Mouse (Mus musculus): Measurements from ENCODE around the gene Zfp174. TPM values are rescaled to one million over a fixed set of nuclear protein-coding genes. Genes with fewer than 3 reads are reported as not detected.

Gene Zfp174
- total RNA-seq, 1 experiment from 2014 or later, result 1.5 TPM

- ATAC-seq (replicated peaks in 1 of 2; ENCODE audit: insufficient read depth in 1 of 2, low FRiP score in 2 of 2, low TSS enrichment in 1 of 2, low read depth in 1 of 2, poor library complexity in 2 of 2, severe bottlenecking in 2 of 2), result peak in 1 of 2 experiments; percentile 31; a peak in 1 of 4 replicates
These were observed 24.7 kb downstream of the Zfp174 start for GRCm38 (mm10) chr16:3871815-3872214.

DNA sequence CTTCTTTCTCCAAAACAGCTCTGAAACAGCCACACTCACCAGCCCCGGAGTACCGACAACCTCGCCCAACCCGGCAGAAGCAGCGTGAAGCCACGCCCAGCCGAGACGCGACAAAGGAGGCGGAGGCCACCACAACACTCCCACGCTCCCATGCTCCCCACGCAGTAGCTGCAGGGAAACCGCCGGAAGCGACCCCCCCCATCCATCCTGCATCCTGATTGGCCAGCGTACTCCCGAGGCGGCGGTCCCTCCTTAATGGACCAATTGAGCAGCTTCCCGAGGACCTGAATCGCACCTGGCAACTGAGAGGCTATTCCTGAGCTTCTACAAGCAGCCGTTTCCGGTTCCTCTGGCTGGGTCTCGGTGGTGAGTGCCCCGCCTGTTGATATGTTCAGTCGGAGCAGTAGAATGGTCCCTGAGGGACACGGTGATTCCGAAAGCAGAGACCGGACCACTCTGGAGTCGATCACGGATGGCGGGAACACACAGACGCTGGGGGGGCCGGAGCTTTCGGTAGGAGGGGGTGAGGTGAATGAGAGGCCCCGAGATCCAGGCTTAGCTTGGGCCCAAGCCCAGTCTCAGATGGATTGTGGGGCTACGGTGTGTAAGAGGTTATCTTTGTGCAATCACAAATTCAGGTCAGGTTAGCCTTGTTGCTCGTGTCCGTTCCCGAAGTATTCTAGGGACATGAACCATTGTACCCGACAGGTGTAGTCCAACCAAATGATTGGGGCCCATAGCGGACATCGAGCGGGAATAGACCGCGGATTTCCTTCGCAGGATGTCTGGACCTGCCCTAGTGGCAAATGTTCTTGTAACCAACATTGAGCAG, 25.4 kb downstream of the Zfp174 start, which contains the start of gene Naa60:
Gene Naa60 (plus strand): TSS at position 160 of the 832 bp plus-strand sequence.
- ATAC-seq (replicated peaks in 1 of 2; ENCODE audit: insufficient read depth in 1 of 2, low FRiP score in 2 of 2, low TSS enrichment in 1 of 2, low read depth in 1 of 2, poor library complexity in 2 of 2, severe bottlenecking in 2 of 2), result peak; percentile 97 to 98

- no peak for ATAC-seq (replicated peaks in 1 of 2; ENCODE audit: insufficient read depth in 1 of 2, low FRiP score in 2 of 2, low TSS enrichment in 1 of 2, low read depth in 1 of 2, poor library complexity in 2 of 2, severe bottlenecking in 2 of 2)
These were observed 29.3 kb downstream of the Zfp174 start for GRCm38 (mm10) chr16:3876346-3876745.

- peak; percentile 93 to 99 for ATAC-seq (replicated peaks in 1 of 2; ENCODE audit: insufficient read depth in 1 of 2, low FRiP score in 2 of 2, low TSS enrichment in 1 of 2, low read depth in 1 of 2, poor library complexity in 2 of 2, severe bottlenecking in 2 of 2)
These were observed 37.4 kb downstream of the Zfp174 start, which contains the start of the genes Zfp597 and Gm20695 for GRCm38 (mm10) chr16:3884201-3885064. Gene Zfp597, minus strand, starts transcription at chr16:3884561. Gene Gm20695, plus strand, starts transcription at chr16:3884648.

DNA sequence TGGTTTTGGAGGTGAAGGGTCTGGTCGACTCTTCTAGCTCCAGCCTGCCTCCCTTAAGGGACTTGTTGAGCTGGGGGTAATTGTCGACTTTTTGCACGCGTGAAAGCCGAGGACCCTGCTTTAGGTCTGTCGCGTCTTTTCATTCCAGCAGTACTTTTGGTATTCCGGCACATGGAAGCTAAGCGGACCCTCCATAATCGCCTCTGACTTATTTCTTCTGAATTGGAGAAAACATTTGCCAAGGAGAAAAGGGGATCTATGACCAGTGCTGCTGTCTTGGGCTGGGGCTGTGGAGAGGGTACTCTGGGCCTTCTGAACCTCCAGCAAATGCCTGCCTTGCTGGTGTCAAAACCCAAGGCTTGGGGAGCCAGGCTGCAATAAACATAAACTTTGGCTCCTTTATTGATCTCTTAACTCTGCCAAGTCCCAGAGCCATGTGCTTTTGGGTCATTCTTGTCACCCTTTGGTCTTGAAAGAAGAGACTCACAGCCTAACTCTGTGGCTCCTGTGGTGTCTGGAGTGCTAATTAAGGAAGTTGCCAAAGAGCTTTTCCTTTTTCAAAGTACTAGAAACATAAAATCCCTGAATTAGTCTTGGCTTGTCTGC, 38.1 kb downstream of the Zfp174 start:
- ATAC-seq (replicated peaks in 1 of 2; ENCODE audit: insufficient read depth in 1 of 2, low FRiP score in 2 of 2, low TSS enrichment in 1 of 2, low read depth in 1 of 2, poor library complexity in 2 of 2, severe bottlenecking in 2 of 2), result peak; percentile 30 to 35; a peak in 1 of 4 replicates

GRCm38 (mm10) chr16:3891621-3892295, 44.7 kb downstream of the Zfp174 start:
- ATAC-seq (replicated peaks in 1 of 2; ENCODE audit: insufficient read depth in 1 of 2, low FRiP score in 2 of 2, low TSS enrichment in 1 of 2, low read depth in 1 of 2, poor library complexity in 2 of 2, severe bottlenecking in 2 of 2), result no peak

DNA sequence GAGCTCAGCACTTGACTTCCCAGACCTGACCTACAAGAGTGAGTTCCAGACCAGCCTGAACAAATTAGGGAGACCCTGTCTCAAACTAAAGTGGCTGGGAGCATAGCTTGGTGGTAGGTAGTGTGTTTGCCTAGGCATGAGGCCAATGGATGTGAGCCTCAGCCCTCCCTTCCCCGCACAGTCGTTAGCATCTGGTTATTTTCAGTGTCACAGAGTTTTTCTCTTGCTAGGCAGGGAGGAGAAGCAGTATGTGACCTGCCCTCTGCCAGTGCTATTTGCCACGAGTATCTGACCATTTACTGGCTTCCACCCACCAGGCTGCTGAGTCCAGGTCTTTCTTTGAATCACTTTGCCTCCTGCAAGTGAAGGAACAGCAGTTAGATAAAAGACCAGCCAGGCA, 46.7 kb downstream of the Zfp174 start:
- ATAC-seq (replicated peaks in 1 of 2; ENCODE audit: insufficient read depth in 1 of 2, low FRiP score in 2 of 2, low TSS enrichment in 1 of 2, low read depth in 1 of 2, poor library complexity in 2 of 2, severe bottlenecking in 2 of 2), result no peak

- ATAC-seq (replicated peaks in 1 of 2; ENCODE audit: insufficient read depth in 1 of 2, low FRiP score in 2 of 2, low TSS enrichment in 1 of 2, low read depth in 1 of 2, poor library complexity in 2 of 2, severe bottlenecking in 2 of 2), result peak; percentile 86 to 95
These were observed 48.2 kb downstream of the Zfp174 start for GRCm38 (mm10) chr16:3895173-3895792.

- no peak for ATAC-seq (replicated peaks in 1 of 2; ENCODE audit: insufficient read depth in 1 of 2, low FRiP score in 2 of 2, low TSS enrichment in 1 of 2, low read depth in 1 of 2, poor library complexity in 2 of 2, severe bottlenecking in 2 of 2)
These were observed 49.0 kb downstream of the Zfp174 start for GRCm38 (mm10) chr16:3896046-3896445.

DNA sequence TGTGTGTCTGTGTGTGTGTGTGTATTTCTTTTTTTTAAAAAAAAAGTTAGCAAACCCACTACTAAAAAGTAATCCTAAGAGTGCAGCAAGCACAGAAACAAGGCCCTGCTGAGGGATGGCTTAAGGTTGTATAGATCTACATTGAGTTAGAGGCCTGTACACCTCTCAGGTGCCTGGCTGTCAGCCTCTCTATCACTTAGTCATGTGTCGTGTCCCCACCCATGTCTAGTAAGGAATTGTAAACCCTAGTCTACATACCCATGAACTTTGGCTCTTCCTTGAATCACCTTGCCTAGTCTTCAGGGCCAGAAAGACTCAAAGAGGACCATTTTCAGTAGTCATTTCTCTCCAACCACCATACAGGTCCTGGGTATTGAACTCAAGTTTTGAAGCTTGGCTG, 49.5 kb downstream of the Zfp174 start:
- no peak for ATAC-seq (replicated peaks in 1 of 2; ENCODE audit: insufficient read depth in 1 of 2, low FRiP score in 2 of 2, low TSS enrichment in 1 of 2, low read depth in 1 of 2, poor library complexity in 2 of 2, severe bottlenecking in 2 of 2)

DNA sequence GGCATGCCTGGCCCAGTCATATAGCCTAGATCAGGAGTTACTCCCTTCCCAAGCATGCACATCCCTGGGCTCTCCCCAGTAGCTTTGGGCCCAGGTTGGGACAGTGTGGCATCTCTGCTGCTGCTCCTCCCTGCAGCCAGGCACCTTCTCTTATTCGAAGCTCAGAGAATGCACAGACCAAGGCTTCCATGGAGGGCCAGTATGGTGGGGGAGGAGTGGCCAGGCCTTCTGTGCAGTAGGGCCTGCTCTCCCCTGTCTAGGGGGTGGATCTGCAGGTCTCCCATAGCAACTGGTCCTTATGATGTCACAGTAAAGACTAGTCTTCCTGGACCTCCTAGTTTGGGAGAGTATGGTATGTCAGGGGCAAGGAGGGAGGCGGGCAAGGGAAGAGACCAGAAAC, 60.4 kb downstream of the Zfp174 start:
- ATAC-seq (replicated peaks in 1 of 2; ENCODE audit: insufficient read depth in 1 of 2, low FRiP score in 2 of 2, low TSS enrichment in 1 of 2, low read depth in 1 of 2, poor library complexity in 2 of 2, severe bottlenecking in 2 of 2), result no peak

Other genes with a start within 250 kb of the Zfp174 start
- 2.4 and 4.9 TPM in 2 replicates for gene Mefv, start 129.2 kb upstream of the Zfp174 start, total RNA-seq (2017)
- gene Zfp263, start 103.2 kb upstream of the Zfp174 start, total RNA-seq (2017), result 50.8 and 56.0 TPM in 2 replicates
- not detected in 2 replicates for gene Olfr15, start 16.4 kb upstream of the Zfp174 start, total RNA-seq (2017)
- gene Naa60, start 25.1 kb downstream of the Zfp174 start, total RNA-seq (2017), result 26.8 and 36.5 TPM in 2 replicates
- gene Zfp597, start 37.3 kb downstream of the Zfp174 start, total RNA-seq (2017), result 17.1 and 18.4 TPM in 2 replicates
- not detected in 2 replicates for gene Gm20695, start 37.4 kb downstream of the Zfp174 start, total RNA-seq (2017)
- 1.4 and 3.1 TPM in 2 replicates for gene 1700037C18Rik, start 61.4 kb downstream of the Zfp174 start, total RNA-seq (2017)
- gene Cluap1, start 61.5 kb downstream of the Zfp174 start, total RNA-seq (2017), result 52.6 and 61.8 TPM in 2 replicates
- gene Nlrc3, start 129.4 kb downstream of the Zfp174 start, total RNA-seq (2017), result 6.2 and 14.7 TPM in 2 replicates
- gene Slx4, start 156.5 kb downstream of the Zfp174 start, total RNA-seq (2017), result 22.8 and 29.0 TPM in 2 replicates
- gene Dnase1, start 189.7 kb downstream of the Zfp174 start, total RNA-seq (2017), result 0.45 TPM in 1 of 2 replicates, not detected in the other
- 107 and 152 TPM in 2 replicates for gene Trap1, start 230.6 kb downstream of the Zfp174 start, total RNA-seq (2017)

Data from hematopoietic stem cell, adult 5-6 weeks (primary cell).